Mouse (Mus musculus): ENCODE data around the gene Slc22a1.

Slc22a1 gene

DNA sequence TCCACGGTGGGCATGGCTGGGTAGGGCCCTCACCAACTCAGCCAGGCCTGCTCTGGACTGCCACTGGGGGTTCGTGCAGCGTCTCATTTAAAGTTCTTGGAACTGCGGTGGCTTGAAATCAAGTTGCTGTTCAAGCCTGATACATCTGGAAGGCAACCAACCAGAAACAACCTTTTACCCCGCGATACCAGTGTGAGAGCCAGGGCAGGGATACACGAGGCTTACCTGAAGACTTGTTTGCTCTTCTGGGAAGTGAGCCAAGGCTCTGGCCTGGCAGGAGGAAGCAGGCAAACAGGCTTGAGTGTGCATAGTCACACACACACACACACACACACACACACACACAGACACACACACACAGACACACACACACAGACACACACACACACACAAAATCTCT is at the start of gene Slc22a1:
Gene Slc22a1, minus strand, starts transcription at position 184 of the 400 bp plus-strand sequence.
- DNase-seq (ENCODE audit: low read depth, low spot score) = no peak

GRCm38 (mm10) chr17:12724767-12725744 is 49.4 kb upstream of the Slc22a1 start:
- DNase-seq (ENCODE audit: low read depth, low spot score) = no peak

DNA sequence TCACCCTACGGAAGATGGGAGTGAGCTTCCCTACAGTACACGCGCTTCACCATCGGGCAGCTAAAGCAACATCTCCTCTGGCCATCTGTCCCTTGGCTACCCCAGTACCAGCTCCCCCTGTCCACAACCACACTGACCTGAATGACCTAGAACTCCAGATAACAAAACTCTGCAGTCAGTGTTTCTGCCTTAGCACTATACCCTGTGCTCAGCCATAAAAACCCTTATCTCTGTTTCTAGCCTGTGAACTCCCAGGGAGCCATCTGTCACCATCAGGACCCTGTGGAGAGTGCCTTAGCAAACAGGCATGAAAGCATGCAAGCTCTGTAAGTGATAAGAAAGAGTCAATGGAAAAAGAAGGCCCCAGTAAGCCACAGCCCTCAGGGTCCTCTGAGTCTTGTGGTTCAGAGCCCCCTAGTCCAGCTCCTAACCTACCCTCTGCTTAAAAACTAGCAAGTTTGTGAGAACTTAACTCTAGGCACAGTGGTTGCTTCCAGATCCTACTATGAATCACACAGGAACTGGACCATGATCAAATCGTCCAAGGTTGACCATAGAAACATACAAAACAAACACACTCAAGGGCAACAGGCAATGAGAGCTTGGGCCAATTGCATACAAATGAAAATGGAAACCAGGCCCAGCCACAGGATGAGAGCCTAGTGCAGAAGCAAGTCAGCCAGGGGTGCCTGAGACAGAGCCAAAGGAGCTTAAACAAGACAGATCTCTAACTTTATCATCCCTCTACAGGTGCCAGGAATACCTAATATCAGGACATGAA is 48.5 kb upstream of the Slc22a1 start:
- DNase-seq (ENCODE audit: low read depth, low spot score) = no peak

DNA sequence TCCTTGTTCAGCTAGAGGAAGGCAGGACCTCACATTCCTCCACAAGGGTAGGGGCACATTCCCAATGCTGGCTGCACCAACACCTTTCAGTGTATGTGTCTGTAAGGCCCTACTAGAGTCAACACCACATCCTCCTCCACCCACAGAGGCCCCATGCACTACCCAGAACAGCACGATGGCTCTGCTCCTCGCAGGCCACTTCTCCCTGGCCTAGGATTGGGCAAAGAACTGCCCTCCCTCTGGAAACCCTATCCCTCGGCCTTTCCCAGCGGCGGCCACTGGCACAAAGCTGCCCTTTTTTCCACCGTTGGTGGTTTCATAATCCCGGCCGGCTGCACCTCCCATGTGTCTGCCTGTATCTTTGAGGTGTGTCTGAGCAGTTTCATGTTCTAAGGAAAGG is 47.0 kb upstream of the Slc22a1 start:
- no peak for DNase-seq (ENCODE audit: low read depth, low spot score)

DNA sequence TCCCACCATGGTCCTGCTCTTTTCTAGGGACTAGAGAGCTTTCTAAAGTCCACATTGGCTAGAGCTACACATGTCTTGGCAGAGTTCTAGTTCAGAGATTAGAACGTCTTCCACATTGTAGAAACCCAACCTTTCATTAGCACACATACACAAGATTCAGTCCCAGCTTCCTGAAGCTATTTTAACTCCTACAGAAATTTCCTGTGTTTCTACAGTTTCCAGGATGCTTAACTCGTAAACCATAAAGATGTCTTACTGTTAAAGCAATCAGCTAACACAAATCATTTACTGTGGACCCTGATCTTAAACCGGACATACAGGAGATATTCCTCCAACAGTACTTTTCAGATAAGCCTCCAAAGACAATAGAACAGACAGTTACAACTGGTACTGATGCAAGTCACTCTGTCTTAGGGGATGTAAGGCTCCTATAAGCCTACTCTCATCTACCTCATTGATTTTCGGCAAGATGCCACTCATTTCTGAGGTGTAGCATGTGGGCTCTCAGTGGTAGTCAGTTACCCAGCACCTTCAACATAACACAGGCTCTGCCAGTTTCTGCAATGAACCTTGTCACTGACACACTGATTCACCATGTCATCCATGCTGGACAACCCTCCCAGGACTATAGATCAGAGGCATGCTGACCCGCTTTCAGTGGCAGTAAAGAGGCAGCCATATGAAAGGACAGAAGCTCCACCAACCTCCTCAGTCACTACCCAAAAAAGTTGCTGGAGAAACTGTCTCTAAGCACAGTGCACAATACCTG is 45.7 kb upstream of the Slc22a1 start:
- DNase-seq (ENCODE audit: low read depth, low spot score) = no peak

DNA sequence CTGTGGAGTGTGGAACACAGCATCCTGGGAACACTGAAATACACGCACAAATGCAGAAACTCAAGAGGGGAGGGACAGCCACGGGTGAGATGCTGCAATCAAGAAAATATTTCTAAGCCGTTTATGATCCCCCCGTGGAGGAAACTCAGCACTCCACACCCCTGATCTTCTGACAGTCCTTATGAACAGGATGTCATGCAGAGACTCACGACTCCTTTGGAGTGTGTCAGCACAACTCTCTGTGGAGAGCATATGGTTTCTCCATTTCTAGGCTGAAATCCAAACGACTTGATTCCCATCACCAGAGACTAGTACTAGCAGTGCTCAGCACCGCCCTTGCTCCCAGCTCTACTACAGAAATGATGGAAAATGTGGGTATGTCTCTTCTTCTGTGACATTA is 42.6 kb upstream of the Slc22a1 start:
- DNase-seq (ENCODE audit: low read depth, low spot score) = no peak

GRCm38 (mm10) chr17:12717445-12717844 is 41.8 kb upstream of the Slc22a1 start:
- DNase-seq (ENCODE audit: low read depth, low spot score) = no peak

- no peak for DNase-seq (ENCODE audit: low read depth, low spot score)
Measured at GRCm38 (mm10) chr17:12715032-12715431, 39.4 kb upstream of the Slc22a1 start.

- DNase-seq (ENCODE audit: low read depth, low spot score) = no peak
Measured at GRCm38 (mm10) chr17:12714080-12714561, 38.5 kb upstream of the Slc22a1 start.

DNA sequence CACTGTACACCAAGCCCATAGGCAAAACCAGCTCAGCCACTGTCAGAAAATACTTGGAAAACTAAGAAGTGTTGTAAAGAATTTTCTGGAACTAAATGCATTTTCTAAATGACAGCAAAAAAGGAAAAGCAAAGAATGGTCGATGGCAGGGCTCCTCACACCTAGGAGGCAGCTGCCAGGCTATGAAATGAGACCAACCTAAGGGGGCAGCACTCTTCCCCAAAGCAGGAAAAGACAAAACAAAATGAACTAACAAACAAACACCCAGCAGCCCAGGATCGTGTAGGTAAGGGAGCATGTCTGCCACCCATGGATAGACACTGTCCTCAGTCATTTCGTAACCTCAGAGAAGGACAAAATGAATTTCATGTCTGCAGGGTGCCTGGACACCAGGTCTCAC is 37.4 kb upstream of the Slc22a1 start:
- DNase-seq (ENCODE audit: low read depth, low spot score) = no peak

GRCm38 (mm10) chr17:12712191-12712590 is 36.6 kb upstream of the Slc22a1 start:
- DNase-seq (ENCODE audit: low read depth, low spot score) = no peak

DNA sequence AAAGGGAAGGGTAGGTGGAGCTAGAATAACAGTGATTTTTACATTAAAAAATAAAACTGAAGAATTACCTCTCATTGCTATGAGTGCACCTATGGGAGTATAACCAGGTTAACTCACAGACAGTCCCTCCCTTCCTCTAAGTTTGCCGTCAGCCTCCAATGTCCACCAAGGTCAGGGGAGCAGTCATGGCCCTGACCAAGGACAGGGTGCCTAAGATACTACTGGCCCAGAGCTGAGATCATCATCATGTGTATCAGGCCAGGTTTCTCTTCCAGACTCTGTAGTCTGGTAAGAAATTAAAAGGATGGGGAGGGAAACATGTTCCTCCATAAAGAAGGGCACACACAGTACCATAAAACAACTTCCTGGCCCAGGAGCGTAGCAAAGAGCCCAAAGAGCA is 35.3 kb upstream of the Slc22a1 start:
- DNase-seq (ENCODE audit: low read depth, low spot score) = no peak

DNA sequence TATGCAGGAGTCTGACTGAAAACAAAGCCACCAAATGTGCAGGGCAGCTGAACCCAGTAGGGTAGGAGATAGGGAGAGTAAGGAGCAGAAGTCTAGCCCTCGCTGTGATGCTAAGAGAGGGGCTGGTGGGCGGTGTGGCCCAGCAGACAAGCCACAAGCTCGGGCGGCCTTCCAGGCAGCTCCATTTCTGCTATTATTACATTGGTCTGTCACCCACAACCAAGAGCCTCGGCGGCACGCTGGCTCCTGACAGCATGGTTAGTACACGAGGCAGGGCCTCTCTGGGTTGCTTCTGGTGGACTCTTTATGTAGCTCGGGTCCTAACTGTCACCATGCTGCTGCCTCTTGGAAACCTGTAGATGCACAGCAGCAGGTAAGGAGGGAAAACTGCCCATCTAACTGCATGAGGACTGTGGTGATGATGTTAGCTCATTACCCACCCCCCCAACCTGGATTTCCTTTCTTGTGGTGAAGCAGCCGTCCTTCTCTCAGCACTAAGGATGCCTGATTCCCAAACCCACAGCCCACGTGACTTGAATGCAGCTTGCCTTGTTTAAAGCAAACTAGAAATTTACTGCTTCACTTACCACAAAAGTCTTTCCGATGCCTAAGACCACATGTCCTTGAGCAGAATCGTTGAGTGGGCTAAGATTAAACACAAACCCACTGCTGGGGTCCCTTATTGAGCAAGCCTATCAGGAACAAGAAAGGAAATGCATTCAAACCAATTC is 34.6 kb upstream of the Slc22a1 start:
- DNase-seq (ENCODE audit: low read depth, low spot score) = no peak

DNA sequence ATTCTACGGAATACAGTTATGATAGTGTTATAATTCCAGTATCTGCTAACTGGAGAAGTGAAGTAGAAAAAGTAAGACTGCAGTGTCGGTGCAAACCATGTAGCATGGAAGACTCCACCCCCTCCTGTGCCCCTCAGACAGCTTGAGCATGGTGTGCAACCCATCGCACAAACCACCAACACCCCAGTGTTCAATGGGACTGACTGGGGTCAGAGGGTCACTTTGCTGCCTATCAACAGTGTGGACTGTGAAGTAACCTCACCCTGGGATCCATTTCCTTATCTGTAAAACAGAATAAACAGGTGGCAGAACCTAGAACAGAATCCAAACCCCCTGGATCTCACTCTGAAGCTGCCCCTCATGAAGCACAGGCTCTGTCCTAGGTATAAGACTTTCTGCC is 32.8 kb upstream of the Slc22a1 start:
- DNase-seq (ENCODE audit: low read depth, low spot score) = no peak

DNA sequence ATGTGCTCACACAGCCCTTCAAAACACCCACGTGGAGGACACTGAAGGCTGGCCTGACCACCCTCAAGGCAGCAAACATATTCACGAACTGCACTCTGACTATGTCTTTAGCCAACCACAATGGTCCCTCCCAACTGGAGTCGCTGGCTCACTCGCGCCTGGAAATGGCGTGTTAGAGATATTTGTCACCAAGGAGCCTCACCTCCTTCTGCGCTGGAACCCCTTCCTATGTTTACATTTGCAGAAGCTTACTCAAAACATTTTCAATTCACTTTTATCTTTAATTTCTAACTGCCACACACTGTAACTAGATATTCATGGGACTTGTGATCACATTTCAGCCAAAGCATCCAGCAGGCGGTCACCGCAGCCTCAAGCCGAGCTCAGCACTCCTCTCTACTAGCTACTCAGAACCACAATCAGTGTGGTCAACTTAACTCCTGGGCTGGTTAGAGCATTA is 31.0 kb upstream of the Slc22a1 start:
- no peak for DNase-seq (ENCODE audit: low read depth, low spot score)

- DNase-seq (ENCODE audit: low read depth, low spot score) = no peak
Measured at GRCm38 (mm10) chr17:12702901-12703300, 27.3 kb upstream of the Slc22a1 start.

- no peak for DNase-seq (ENCODE audit: low read depth, low spot score)
Measured at GRCm38 (mm10) chr17:12700373-12700772, 24.7 kb upstream of the Slc22a1 start.

- no peak for DNase-seq (ENCODE audit: low read depth, low spot score)
Measured at GRCm38 (mm10) chr17:12691899-12692298, 16.3 kb upstream of the Slc22a1 start.

DNA sequence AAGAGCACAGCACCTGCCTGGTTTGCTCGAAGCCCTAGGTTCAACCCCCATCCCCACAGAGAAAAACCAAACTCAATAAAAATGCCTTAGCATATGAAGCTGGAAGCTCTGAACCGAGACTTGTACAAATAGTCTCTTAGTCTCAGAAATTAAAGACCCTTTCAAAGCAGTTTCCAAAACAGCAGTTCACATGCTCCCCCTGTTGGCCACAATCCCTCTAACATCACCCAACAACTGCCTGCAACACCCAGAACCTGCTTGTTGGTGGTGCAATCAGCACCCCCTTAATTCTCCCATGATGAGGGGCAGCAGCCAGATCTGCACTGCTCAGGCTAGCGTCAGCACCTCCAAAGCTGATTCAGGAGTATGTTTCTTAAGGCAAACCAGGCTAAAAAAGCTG is 13.9 kb upstream of the Slc22a1 start:
- DNase-seq (ENCODE audit: low read depth, low spot score) = no peak

GRCm38 (mm10) chr17:12688427-12689110 is 12.9 kb upstream of the Slc22a1 start:
- no peak for DNase-seq (ENCODE audit: low read depth, low spot score)

Data from WW6 (cell line).